Mouse (Mus musculus): ENCODE results near the gene Stx3.
A peak's percentile ranks its signal among the peaks of the same experiment; 100 is the strongest.

Gene Stx3

DNA sequence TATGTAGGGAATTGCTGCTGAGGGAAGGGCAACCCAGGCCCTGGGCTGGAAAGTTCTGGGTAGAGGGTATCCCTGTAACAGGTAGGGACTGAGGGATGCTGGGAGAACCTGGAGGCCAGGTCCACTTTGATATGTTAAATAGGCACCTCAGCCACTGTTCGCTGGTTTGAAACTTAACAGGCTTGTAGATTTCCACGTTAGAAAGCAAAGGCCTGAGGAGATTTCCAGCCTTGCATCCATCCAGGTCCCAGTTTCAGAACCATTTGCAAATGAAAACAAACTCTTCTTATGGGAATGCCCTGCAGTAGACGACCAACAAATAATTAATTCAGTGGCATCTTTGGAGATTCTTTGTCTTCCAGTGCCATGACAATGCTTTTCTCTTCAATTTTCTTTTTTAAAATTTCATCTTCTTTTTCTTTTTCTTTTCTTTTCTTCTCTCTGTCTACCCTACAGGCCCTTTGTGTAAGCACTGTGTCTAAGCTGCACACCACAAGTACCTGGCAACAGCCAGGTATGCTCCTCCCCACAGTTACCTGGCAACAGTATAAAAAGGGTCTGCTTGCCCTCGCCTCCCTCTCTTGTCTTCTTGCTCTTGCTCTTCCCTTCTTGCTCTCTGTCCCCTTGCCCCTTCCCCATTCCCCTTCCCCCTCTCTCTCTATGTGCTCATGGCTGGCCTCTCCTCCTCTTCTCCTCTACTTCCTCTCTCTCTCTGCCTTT is 4.3 kb upstream of the Stx3 start:
- H3K27me3 ChIP-seq (ENCODE audit: insufficient read depth, low read length): peaks cover 9% of the 10 kb centered on the region
- H3K4me1 ChIP-seq (replicated peaks; ENCODE audit: low read depth, low read length): peaks cover 61% of the 10 kb centered on the region
- H3K4me3 ChIP-seq (replicated peaks; ENCODE audit: low read length): peak overlapping the region; percentile 27; the same call in 1 of the 2 replicates
- H3K36me3 ChIP-seq (ENCODE audit: insufficient read depth, low read length): no peaks in the 10 kb centered on the region
- H3K9me3 ChIP-seq (ENCODE audit: low read length): no peaks in the 10 kb centered on the region
- TF ChIP-seq NANOG (IDR thresholded peaks at IDR 0.05; ENCODE audit: borderline replicate concordance, low read length) (no peak), CTCF (conservative IDR thresholded peaks at IDR 0.05; ENCODE audit: low read length) (no peak), POU5F1 (IDR thresholded peaks at IDR 0.05; ENCODE audit: borderline replicate concordance, low read length) (no peak)

DNA sequence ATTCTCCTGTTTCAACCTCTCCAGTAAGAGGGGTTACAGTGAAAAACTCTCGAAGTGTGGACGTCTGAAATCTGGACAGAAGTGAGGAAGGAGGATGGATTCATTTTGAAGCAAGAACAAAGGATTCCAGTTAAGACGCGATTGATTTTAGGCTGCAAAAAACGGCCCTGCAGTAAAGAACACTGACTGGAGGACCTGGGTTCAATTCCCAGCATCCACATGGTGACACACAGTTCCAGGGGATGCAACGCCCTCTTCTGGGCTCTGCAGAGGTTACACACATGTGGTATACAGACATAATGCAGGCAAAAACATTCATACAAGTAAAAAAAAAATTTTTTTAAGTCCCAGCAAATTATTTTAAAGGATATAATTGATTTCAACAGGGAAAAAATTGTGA is 1.0 kb upstream of the Stx3 start:
- H3K4me3 ChIP-seq (replicated peaks; ENCODE audit: low read length): peak overlapping the region; percentile 93
- TF ChIP-seq CTCF (conservative IDR thresholded peaks at IDR 0.05; ENCODE audit: low read length) (peak; percentile 34), NANOG (IDR thresholded peaks at IDR 0.05; ENCODE audit: borderline replicate concordance, low read length) (no peak)
- H3K4me1 ChIP-seq (replicated peaks; ENCODE audit: low read depth, low read length): peaks cover 87% of the 10 kb centered on the region
- H3K27me3 ChIP-seq (ENCODE audit: insufficient read depth, low read length): peaks cover 21% of the 10 kb centered on the region
- peaks cover 10% of the 10 kb centered on the region for H3K36me3 ChIP-seq (ENCODE audit: insufficient read depth, low read length)
- no peaks in the 10 kb centered on the region for H3K9me3 ChIP-seq (ENCODE audit: low read length)

DNA sequence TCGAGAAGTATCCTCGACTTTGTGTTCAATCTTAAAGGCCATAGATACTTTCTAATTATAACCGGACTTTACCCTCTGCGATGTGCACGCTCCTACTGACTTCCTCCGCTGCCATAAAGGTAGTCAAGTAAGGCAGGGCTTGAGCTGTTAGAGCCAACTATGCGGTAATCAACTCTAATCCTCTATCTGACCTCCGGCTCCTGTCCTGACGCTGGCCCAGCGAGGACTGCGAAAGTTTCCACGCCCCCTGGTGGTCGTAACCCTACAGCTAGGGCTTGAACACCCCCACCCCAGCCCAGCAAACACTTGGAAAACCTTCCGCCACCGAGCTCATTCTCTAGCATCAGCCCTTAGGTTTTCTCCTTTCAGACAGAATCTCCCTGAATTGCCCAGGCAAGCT is 597 bp upstream of the Stx3 start:
- Histone ChIP-seq H3K27me3 (ENCODE audit: insufficient read depth, low read length) (peaks cover 21% of the 10 kb centered on the region), H3K4me3 (replicated peaks; ENCODE audit: low read length) (peak overlapping the region; percentile 93), H3K36me3 (ENCODE audit: insufficient read depth, low read length) (peaks cover 10% of the 10 kb centered on the region), H3K9me3 (ENCODE audit: low read length) (no peaks in the 10 kb centered on the region), H3K4me1 (replicated peaks; ENCODE audit: low read depth, low read length) (peaks cover 87% of the 10 kb centered on the region)
- TF ChIP-seq CTCF (conservative IDR thresholded peaks at IDR 0.05; ENCODE audit: low read length) (peak; percentile 66), NANOG (IDR thresholded peaks at IDR 0.05; ENCODE audit: borderline replicate concordance, low read length) (no peak)

DNA sequence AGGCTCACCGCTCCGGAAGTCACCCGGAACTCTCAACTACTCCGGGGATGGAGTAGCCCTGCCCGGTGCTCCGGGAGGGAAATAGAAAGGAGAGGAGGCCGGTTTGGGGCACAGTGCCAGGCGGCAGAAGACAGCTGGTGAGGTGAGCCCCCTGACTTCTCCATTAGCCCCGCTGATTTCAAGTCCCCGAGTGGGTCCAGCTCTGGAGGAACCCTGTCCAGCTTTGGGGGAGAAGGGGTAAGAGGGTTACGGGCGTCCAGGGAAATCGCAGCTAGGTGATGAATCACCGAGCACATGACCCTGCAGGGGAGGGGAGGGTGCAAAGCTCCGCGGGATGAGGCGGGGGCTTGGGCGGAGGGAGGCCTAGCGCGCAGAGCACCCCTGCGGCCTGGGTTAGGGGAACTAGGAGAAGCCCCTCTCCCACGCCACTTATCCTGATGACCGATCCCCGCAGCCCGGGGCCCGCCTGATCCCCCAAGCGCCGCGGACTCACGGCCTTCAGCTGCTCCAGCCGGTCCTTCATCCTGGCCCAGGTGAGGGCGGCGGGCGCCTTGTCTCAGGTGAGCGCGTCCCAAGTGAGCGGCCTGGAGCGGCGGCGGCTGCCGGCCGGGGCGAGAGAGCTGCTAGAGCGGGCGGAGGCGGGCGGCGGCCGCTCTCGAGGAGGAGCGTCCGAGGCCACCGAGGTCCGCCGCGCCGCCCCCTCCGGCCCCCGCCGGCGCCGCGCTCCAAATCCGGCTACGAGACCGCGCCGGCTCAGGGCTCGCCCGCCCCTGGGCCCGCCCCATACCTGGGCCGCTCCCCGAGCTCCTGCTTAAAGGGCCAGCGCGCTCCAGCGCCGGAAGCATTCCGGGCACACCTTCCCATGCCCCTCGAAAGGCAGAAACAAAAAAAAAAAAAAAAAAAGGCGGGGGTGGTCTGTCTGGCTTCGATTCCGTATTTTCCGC is 732 bp downstream of the Stx3 start:
- peaks cover 21% of the 10 kb centered on the region for H3K27me3 ChIP-seq (ENCODE audit: insufficient read depth, low read length)
- H3K4me1 ChIP-seq (replicated peaks; ENCODE audit: low read depth, low read length): peaks cover 87% of the 10 kb centered on the region
- no peaks in the 10 kb centered on the region for H3K9me3 ChIP-seq (ENCODE audit: low read length)
- TF ChIP-seq NANOG (IDR thresholded peaks at IDR 0.05; ENCODE audit: borderline replicate concordance, low read length): no peak
- no peak for TF ChIP-seq POU5F1 (IDR thresholded peaks at IDR 0.05; ENCODE audit: borderline replicate concordance, low read length)
- TF ChIP-seq CTCF (conservative IDR thresholded peaks at IDR 0.05; ENCODE audit: low read length): no peak
- peak overlapping the region; percentile 93 for H3K4me3 ChIP-seq (replicated peaks; ENCODE audit: low read length)
- peaks cover 10% of the 10 kb centered on the region for H3K36me3 ChIP-seq (ENCODE audit: insufficient read depth, low read length)

DNA sequence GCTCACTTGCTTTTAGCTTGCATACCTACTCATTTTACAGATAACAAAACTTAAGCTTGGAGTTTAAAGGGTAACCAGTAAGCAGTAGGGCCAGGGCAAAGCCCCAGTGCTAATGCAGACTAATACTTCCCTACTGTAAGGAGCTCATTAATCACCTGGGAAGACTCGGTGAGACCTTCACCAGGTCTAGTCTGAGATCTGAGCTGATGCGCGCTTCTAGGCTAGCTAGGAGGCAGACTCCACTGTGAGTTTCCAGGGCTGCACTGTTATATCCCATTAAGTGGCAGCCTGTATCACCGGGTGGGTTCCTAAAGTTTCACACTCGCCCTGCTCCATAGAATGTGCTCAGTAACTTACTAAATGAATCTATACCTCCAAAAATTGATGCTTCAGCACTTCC is 1.6 kb downstream of the Stx3 start:
- no peaks in the 10 kb centered on the region for H3K9me3 ChIP-seq (ENCODE audit: low read length)
- peaks cover 87% of the 10 kb centered on the region for H3K4me1 ChIP-seq (replicated peaks; ENCODE audit: low read depth, low read length)
- H3K36me3 ChIP-seq (ENCODE audit: insufficient read depth, low read length): peaks cover 17% of the 10 kb centered on the region
- peaks cover 21% of the 10 kb centered on the region for H3K27me3 ChIP-seq (ENCODE audit: insufficient read depth, low read length)
- H3K4me3 ChIP-seq (replicated peaks; ENCODE audit: low read length): peak overlapping the region; percentile 93
- TF ChIP-seq NANOG (IDR thresholded peaks at IDR 0.05; ENCODE audit: borderline replicate concordance, low read length) (no peak), POU5F1 (IDR thresholded peaks at IDR 0.05; ENCODE audit: borderline replicate concordance, low read length) (no peak), CTCF (conservative IDR thresholded peaks at IDR 0.05; ENCODE audit: low read length) (no peak)

DNA sequence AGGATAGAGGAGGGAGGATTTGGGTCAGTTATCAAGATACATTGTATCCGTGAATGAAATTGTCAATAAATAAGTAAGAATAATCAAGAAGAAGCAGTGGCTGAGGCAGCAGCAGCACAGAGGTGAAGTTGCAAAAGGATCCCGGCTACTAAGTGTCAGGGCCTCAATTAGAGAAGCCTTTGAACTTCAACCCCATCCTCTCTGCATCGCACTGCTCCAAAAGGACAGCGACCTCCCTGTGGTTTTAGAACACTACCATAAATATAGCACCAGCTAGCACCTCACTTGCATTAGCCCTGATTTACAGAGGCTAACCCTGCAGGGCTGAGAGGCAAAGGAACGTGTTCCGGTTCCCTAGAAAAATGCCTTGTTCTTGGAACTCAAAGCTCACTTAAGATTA is 2.5 kb downstream of the Stx3 start:
- H3K27me3 ChIP-seq (ENCODE audit: insufficient read depth, low read length): peaks cover 21% of the 10 kb centered on the region
- peaks cover 22% of the 10 kb centered on the region for H3K36me3 ChIP-seq (ENCODE audit: insufficient read depth, low read length)
- H3K9me3 ChIP-seq (ENCODE audit: low read length): no peaks in the 10 kb centered on the region
- peak overlapping the region; percentile 93 for H3K4me3 ChIP-seq (replicated peaks; ENCODE audit: low read length)
- H3K4me1 ChIP-seq (replicated peaks; ENCODE audit: low read depth, low read length): peaks cover 88% of the 10 kb centered on the region
- TF ChIP-seq NANOG (IDR thresholded peaks at IDR 0.05; ENCODE audit: borderline replicate concordance, low read length) (no peak), POU5F1 (IDR thresholded peaks at IDR 0.05; ENCODE audit: borderline replicate concordance, low read length) (no peak), CTCF (conservative IDR thresholded peaks at IDR 0.05; ENCODE audit: low read length) (no peak)

DNA sequence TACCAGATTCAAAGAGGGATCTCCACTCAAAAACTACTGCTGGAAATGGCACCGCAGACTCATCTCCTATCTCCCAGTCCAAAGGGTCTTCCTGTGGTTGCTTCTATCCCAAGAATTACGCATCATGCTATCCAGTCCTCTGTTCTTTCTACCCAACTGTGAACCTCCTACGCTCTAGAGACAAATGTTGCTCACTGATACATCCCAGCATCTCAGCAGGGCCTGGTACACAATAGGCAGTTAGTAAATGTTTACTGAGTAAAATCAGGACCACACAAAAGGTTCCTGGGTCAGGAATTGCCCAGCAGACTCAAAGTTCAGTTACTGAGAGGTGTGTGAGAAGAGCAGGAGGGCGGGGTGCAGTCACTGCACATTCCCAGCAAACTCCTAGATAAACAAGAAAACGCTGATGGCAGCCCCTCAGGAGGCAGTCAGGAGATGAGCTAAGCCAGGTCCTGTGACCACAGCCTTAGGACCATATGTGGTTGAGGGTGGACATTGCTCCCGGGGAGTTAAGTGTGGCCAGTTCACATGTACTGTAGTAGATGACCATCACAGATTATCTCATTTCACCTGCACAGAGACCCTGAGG is 4.4 kb downstream of the Stx3 start:
- peak overlapping the region; percentile 29 for H3K4me3 ChIP-seq (replicated peaks; ENCODE audit: low read length)
- H3K9me3 ChIP-seq (ENCODE audit: low read length): no peaks in the 10 kb centered on the region
- peaks cover 21% of the 10 kb centered on the region for H3K27me3 ChIP-seq (ENCODE audit: insufficient read depth, low read length)
- H3K4me1 ChIP-seq (replicated peaks; ENCODE audit: low read depth, low read length): peaks cover 91% of the 10 kb centered on the region
- no peak for TF ChIP-seq CTCF (conservative IDR thresholded peaks at IDR 0.05; ENCODE audit: low read length)
- no peak for TF ChIP-seq NANOG (IDR thresholded peaks at IDR 0.05; ENCODE audit: borderline replicate concordance, low read length)
- H3K36me3 ChIP-seq (ENCODE audit: insufficient read depth, low read length): peaks cover 36% of the 10 kb centered on the region

DNA sequence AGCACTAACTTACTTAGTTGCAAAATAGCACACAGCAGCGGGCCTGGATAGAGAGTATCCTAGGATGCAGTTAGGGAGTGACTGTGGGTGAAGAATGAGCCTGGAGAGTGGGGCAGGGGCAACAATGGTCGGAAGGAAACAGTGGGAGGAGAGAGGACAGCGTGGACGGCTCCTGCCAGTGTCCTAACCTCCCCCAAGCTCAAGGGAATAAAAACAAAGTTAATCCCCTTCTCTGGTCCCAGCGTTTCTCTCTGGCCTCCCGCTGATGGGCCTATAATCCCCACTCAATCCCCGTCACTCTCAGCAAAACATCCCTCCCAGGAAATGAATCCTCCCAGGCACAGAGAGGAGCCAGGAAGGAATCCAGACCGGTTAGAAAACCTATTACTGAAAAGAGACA is 5.6 kb downstream of the Stx3 start:
- Histone ChIP-seq H3K36me3 (ENCODE audit: insufficient read depth, low read length) (peaks cover 37% of the 10 kb centered on the region), H3K4me3 (replicated peaks; ENCODE audit: low read length) (peak overlapping the region; percentile 39), H3K4me1 (replicated peaks; ENCODE audit: low read depth, low read length) (peaks cover 94% of the 10 kb centered on the region), H3K27me3 (ENCODE audit: insufficient read depth, low read length) (peaks cover 12% of the 10 kb centered on the region; the same call in 1 of the 2 replicates), H3K9me3 (ENCODE audit: low read length) (no peaks in the 10 kb centered on the region)
- TF ChIP-seq NANOG (IDR thresholded peaks at IDR 0.05; ENCODE audit: borderline replicate concordance, low read length) (no peak), POU5F1 (IDR thresholded peaks at IDR 0.05; ENCODE audit: borderline replicate concordance, low read length) (no peak), CTCF (conservative IDR thresholded peaks at IDR 0.05; ENCODE audit: low read length) (no peak)
